13 mouse cellular contexts compared by ENCODE assay signal in genomic region chr6:85290869-85291824, GRCm38 (mm10). TPM values are rescaled to one million over a fixed set of nuclear protein-coding genes. Genes with fewer than 3 reads are reported as not detected.
DNase-seq lines count a peak whose midpoint lies in the region; TF ChIP-seq lines count a peak whose summit lies in the region.
"Had no signal": no experiment of that assay in that cellular context is flagged by ENCODE, and none has a peak within 500 bp of the region (broad histone marks: within the 10 kb centered on the region; RNA-seq: fewer than 3 reads in every experiment).

No protein-coding gene starts in this region.

- no peak for DNase-seq in layer of hippocampus, adult 2 months (ENCODE audit: low spot score in 2 of 2)
- DNase-seq in layer of hippocampus, adult 8-10 months (ENCODE audit: low spot score in 2 of 2) = no peak
- DNase-seq in testis, postnatal 14 days (ENCODE audit: low spot score) = no peak
- DNase-seq in ZHBTc4 (ENCODE audit: low read depth, low spot score) = peak; percentile 65
- peak; percentile 30 for DNase-seq in splenic B cell, adult 2 months (ENCODE audit: low read depth, low spot score)
- DNase-seq in spleen, postnatal 36 days (ENCODE audit: low spot score in 2 of 2) = no peak
- DNase-seq in layer of hippocampus, adult 9-10 months (ENCODE audit: low spot score) = no peak
- DNase-seq: kidney, adult 9 months had no signal

- no peaks in the 10 kb centered on the region for H3K27me3 ChIP-seq in testis, adult 2 months (ENCODE audit: control insufficient read depth, insufficient read depth, low read length)
- H3K27me3 ChIP-seq in splenic B cell, adult 2 months (ENCODE audit: control insufficient read depth, insufficient read depth, low read length, poor library complexity, severe bottlenecking) = no peaks in the 10 kb centered on the region
- H3K27me3 ChIP-seq: embryonic facial prominence, embryonic 15.5 days; limb, embryonic 15.5 days; midbrain, embryonic 12.5 days; neural tube, embryonic 12.5 days had no signal

- H3K4me1 ChIP-seq in testis, adult 2 months (ENCODE audit: control insufficient read depth, insufficient read depth, low read length) = no peaks in the 10 kb centered on the region

- no peaks in the 10 kb centered on the region for H3K36me3 ChIP-seq in testis, adult 2 months (ENCODE audit: control insufficient read depth, insufficient read depth, low read length)
- no peaks in the 10 kb centered on the region for H3K36me3 ChIP-seq in splenic B cell, adult 2 months (ENCODE audit: control insufficient read depth, insufficient read depth, low read length, poor library complexity, severe bottlenecking)
- H3K36me3 ChIP-seq: embryonic facial prominence, embryonic 15.5 days; limb, embryonic 15.5 days; midbrain, embryonic 12.5 days; neural tube, embryonic 12.5 days had no signal

- no peak overlapping the region for H3K4me3 ChIP-seq in layer of hippocampus, adult 2 months
- H3K4me3 ChIP-seq in testis, adult 2 months (ENCODE audit: control insufficient read depth, low read depth, low read length) = no peak overlapping the region
- H3K4me3 ChIP-seq: embryonic facial prominence, embryonic 15.5 days; limb, embryonic 15.5 days; midbrain, embryonic 12.5 days; neural tube, embryonic 12.5 days had no signal

- no peak for TF ChIP-seq POLR2A in testis, adult 2 months (IDR thresholded peaks at IDR 0.05; ENCODE audit: control insufficient read depth, low read depth, low read length)

- no peak overlapping the region for H3K27ac ChIP-seq in layer of hippocampus, adult 2 months
- no peak overlapping the region for H3K27ac ChIP-seq in testis, adult 2 months (ENCODE audit: control insufficient read depth, insufficient read depth, low read depth, low read length)
- H3K27ac ChIP-seq: embryonic facial prominence, embryonic 15.5 days; limb, embryonic 15.5 days; midbrain, embryonic 12.5 days; neural tube, embryonic 12.5 days had no signal

- peak; percentile 68 for TF ChIP-seq CTCF in layer of hippocampus, adult 2 months (conservative IDR thresholded peaks at IDR 0.05)
- TF ChIP-seq CTCF in testis, adult 2 months (IDR thresholded peaks at IDR 0.05; ENCODE audit: control insufficient read depth, insufficient read depth, insufficient replicate concordance, low read depth, low read length) = peak; percentile 81; the same call in 1 of the 2 replicates

RNA-seq across cellular contexts. Expression of gene Sfxn5, which starts 42.1 kb away (rescaled TPM):
- 100 to 1,000 TPM; 167 to 175 TPM for total RNA-seq in layer of hippocampus, adult 2 months (2021)
- 100 to 1,000 TPM; 176 to 205 (median 188) TPM for total RNA-seq in layer of hippocampus, adult 8-10 months (2022)
- 0.80 and 1.1 TPM in 2 replicates for polyA plus RNA-seq in testis, adult 2 months (2012; rRNA removed)

Comparison
In these comparisons a context has a peak if more than half of its experiments do, and no peak if none do; other contexts are left out.
1. DNase-seq: peak in ZHBTc4 (single experiment) and splenic B cell, adult 2 months (single experiment); none in layer of hippocampus, adult 2 months (0 of 2), layer of hippocampus, adult 8-10 months (0 of 2), testis, postnatal 14 days (single experiment), spleen, postnatal 36 days (0 of 2) and layer of hippocampus, adult 9-10 months (single experiment).